Mouse (Mus musculus): ENCODE measurements around the gene Hspg2. TPM values are rescaled to one million over a fixed set of nuclear protein-coding genes. Genes with fewer than 3 reads are reported as not detected.

The Hspg2 gene
- polyA plus RNA-seq, 1 experiment from 2014 or later, result 15.3 TPM

DNA sequence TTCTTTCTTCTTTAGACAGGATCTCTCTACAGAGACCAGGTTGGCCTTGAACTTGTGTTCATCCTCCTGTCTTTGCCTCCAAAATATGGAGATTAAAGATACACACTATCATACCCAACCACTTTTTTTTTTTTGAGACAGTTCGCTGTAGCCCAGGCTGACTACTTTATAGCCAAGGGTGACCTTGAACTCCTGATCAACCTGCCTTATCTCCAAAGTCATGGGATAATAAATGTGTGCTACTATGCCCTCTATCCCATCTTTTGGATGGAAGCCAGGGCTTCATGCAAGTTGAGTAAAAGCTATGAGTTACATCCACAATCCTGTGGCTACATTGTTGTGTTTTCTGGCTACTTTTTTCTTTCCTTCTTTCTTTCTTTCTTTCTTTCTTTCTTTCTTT lies 56.9 kb downstream of the Hspg2 start:
- Histone ChIP-seq H3K4me3 (no peak overlapping the region), H3K27me3 (ENCODE audit: low read depth, poor library complexity, severe bottlenecking) (no peaks in the 10 kb centered on the region), H3K36me3 (peaks cover 84% of the 10 kb centered on the region), H3K27ac (replicated peaks) (no peak overlapping the region), H3K4me1 (no peaks in the 10 kb centered on the region; the same call in 1 of the 2 replicates), H3K9me3 (replicated peaks) (no peaks in the 10 kb centered on the region)
- no peak for DNase-seq (ENCODE audit: low spot score)
- WGBS, result 98% methylated on average over 1 of the region's 1 CpGs

DNA sequence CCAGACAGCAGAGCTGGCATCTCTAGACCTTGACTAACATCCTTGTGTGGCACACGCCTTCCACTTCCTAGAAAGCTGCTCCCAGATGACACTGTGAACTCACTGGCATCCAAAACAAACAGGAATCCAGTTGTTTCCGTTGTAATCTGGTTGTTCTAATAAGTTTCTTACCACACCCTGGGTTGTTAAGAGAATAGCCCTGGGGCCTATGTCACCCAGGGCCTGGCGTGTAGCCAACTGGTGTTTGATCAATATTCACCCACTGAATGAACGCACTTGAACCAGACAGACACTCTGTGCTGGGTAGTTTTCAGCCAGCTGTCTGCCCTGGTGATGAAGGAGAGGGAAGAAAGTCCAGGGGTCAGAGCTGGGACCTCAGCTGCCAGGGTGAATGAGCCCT lies 58.8 kb downstream of the Hspg2 start:
- WGBS, result 85% methylated on average over 4 of the region's 4 CpGs
- no peak for DNase-seq (ENCODE audit: low spot score)
- Histone ChIP-seq H3K9me3 (replicated peaks) (no peaks in the 10 kb centered on the region), H3K27me3 (ENCODE audit: low read depth, poor library complexity, severe bottlenecking) (no peaks in the 10 kb centered on the region), H3K27ac (replicated peaks) (no peak overlapping the region), H3K36me3 (peaks cover 75% of the 10 kb centered on the region), H3K4me3 (no peak overlapping the region), H3K4me1 (no peaks in the 10 kb centered on the region)

DNA sequence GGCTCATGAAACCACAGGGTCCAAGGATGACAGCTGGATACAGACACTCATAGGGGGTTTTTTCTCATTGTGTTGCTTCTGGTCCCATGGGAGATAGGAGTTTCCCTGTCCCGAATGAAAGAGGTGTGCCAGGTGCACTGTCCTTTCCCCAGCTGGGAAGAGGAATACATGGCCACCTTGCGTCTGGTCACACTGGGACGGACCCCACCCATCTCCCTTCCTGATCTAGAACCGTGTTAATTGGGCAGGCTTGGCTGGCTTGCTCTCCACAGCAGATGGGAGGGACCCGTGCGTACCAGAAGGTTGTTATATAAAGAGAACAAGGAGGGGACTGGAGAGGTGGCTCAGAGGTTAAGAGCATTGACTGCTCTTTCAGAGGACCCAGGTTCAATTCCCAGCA lies 59.3 kb downstream of the Hspg2 start:
- peaks cover 72% of the 10 kb centered on the region for H3K36me3 ChIP-seq
- H3K9me3 ChIP-seq (replicated peaks), result no peaks in the 10 kb centered on the region
- 91% methylated on average over 6 of the region's 6 CpGs for WGBS
- DNase-seq (ENCODE audit: low spot score), result no peak
- H3K4me1 ChIP-seq, result no peaks in the 10 kb centered on the region
- H3K4me3 ChIP-seq, result no peak overlapping the region
- no peak overlapping the region for H3K27ac ChIP-seq (replicated peaks)
- H3K27me3 ChIP-seq (ENCODE audit: low read depth, poor library complexity, severe bottlenecking), result no peaks in the 10 kb centered on the region

DNA sequence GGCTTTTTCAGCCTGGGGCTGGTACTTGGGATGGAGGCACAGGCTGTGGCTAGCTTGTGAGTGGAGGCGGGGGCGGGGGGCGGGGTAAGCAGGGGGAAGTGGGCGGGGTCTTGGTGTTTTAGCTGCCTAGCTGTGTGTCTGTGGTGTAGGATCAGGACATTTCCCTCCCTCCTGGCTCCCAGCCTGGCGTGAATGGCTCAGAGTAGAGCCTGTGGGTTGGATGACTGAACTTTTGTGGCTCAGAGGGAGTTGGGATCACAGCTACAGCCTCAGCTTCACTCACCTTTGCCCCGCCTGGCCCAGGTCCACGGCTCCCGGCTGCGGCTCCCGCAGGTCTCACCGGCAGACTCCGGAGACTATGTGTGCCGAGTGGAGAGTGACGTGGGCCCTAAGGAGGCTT lies 71.8 kb downstream of the Hspg2 start:
- Histone ChIP-seq H3K36me3 (peaks cover 93% of the 10 kb centered on the region), H3K27me3 (ENCODE audit: low read depth, poor library complexity, severe bottlenecking) (no peaks in the 10 kb centered on the region)

DNA sequence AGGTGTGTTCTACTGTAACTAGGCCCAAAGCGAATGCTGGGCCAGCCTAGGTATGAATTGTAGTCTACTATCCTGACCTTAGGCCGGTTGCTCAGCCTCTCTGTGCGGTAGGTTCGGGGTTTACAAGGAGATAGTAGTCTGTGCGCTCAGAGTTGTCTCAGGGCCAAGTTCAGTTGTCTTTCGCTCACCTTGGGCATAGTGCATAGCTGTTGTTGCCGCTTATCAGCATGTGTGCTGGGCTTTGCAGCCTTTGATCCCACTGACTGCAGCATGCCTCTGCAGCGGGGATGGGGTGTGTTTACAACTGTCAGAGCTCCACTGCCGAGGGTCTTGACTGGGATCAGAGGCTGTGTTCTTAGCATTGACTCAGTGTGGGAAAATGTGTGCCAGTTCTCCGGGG lies 74.4 kb downstream of the Hspg2 start:
- peaks cover 98% of the 10 kb centered on the region for H3K36me3 ChIP-seq
- H3K4me1 ChIP-seq, result no peaks in the 10 kb centered on the region
- H3K27me3 ChIP-seq (ENCODE audit: low read depth, poor library complexity, severe bottlenecking), result no peaks in the 10 kb centered on the region
- 94% methylated on average over 10 of the region's 10 CpGs for WGBS
- no peak for DNase-seq (ENCODE audit: low spot score)
- no peak overlapping the region for H3K27ac ChIP-seq (replicated peaks)
- H3K9me3 ChIP-seq (replicated peaks), result no peaks in the 10 kb centered on the region
- H3K4me3 ChIP-seq, result no peak overlapping the region

More for the DNA sequence above, 71.8 kb downstream of the Hspg2 start:
- no peak for DNase-seq (ENCODE audit: low spot score)
- Histone ChIP-seq H3K27ac (replicated peaks) (no peak overlapping the region), H3K9me3 (replicated peaks) (no peaks in the 10 kb centered on the region), H3K4me3 (no peak overlapping the region), H3K4me1 (no peaks in the 10 kb centered on the region)
- WGBS, result 75% methylated on average over 14 of the region's 14 CpGs

DNA sequence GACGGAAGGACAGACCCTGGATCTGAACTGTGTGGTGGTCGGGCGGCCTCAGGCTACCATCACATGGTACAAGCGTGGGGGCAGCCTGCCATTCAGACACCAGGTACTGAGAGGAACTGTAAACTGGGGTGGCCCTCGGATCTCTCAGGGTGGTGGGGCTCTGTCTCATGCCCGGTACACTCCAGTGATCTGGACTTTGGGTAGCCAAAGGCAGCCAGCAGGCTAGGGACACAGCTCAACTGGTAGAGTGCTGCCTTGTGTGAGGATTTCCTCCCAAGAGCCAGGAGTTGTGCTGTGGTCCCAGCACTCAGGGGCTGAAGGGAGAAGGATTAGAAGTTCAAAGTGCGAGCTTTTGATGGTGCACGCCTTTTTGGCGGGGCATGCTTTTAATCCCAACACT lies 77.0 kb downstream of the Hspg2 start:
- DNase-seq (ENCODE audit: low spot score), result no peak
- no peak overlapping the region for H3K4me3 ChIP-seq
- H3K36me3 ChIP-seq, result peaks cover 93% of the 10 kb centered on the region
- H3K27ac ChIP-seq (replicated peaks), result no peak overlapping the region
- H3K27me3 ChIP-seq (ENCODE audit: low read depth, poor library complexity, severe bottlenecking), result no peaks in the 10 kb centered on the region
- no peaks in the 10 kb centered on the region for H3K4me1 ChIP-seq
- H3K9me3 ChIP-seq (replicated peaks), result no peaks in the 10 kb centered on the region
- WGBS, result 90% methylated on average over 9 of the region's 9 CpGs

DNA sequence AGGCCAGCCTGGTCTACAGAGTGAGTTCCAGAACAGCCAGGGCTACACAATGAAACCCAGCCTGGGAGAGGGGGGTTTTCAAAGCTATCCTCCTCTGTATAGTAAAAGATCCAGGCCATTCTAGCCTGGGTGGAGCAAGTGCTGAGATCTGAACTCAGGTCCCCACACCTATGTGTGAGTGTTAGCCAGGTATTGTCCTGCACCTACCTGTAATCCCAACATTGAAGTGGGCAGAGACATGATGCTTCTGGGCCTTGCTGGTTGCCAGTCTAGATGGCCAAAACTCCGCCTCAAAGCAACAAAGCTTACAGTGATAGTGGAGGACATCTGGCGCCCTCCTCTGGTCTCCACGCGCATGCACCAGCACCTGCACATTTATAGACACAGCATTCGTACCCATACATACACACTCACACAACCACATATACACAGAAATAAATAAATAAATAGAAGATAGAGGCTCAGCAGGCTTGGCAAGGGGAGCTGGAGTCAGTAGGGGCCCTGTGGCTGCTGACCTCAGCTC lies 77.5 kb downstream of the Hspg2 start:
- Histone ChIP-seq H3K4me3 (no peak overlapping the region), H3K4me1 (no peaks in the 10 kb centered on the region), H3K9me3 (replicated peaks) (no peaks in the 10 kb centered on the region), H3K36me3 (peaks cover 94% of the 10 kb centered on the region), H3K27ac (replicated peaks) (no peak overlapping the region), H3K27me3 (ENCODE audit: low read depth, poor library complexity, severe bottlenecking) (no peaks in the 10 kb centered on the region)
- WGBS, result 65% methylated on average over 5 of the region's 5 CpGs
- DNase-seq (ENCODE audit: low spot score), result peak; percentile 39

DNA sequence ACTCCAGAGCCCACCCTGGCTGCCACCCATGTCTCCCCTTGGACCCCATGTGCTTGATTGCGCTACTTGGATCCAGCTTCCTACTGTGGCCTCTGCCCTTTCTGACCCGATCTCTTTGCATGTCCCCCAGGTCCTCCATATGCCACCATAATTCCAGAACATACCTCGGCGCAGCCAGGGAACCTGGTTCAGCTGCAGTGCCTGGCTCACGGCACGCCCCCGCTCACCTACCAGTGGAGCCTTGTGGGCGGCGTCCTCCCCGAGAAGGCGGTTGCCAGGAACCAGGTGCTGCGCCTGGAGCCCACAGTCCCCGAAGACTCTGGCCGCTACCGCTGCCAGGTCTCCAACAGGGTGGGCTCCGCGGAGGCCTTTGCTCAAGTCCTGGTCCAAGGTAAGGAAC lies 84.9 kb downstream of the Hspg2 start:
- no peaks in the 10 kb centered on the region for H3K27me3 ChIP-seq (ENCODE audit: low read depth, poor library complexity, severe bottlenecking)
- DNase-seq (ENCODE audit: low spot score), result no peak
- H3K4me3 ChIP-seq, result no peak overlapping the region
- WGBS, result 95% methylated on average over 17 of the region's 17 CpGs
- no peaks in the 10 kb centered on the region for H3K4me1 ChIP-seq
- no peaks in the 10 kb centered on the region for H3K9me3 ChIP-seq (replicated peaks)
- H3K27ac ChIP-seq (replicated peaks), result no peak overlapping the region
- H3K36me3 ChIP-seq, result peaks cover 86% of the 10 kb centered on the region

DNA sequence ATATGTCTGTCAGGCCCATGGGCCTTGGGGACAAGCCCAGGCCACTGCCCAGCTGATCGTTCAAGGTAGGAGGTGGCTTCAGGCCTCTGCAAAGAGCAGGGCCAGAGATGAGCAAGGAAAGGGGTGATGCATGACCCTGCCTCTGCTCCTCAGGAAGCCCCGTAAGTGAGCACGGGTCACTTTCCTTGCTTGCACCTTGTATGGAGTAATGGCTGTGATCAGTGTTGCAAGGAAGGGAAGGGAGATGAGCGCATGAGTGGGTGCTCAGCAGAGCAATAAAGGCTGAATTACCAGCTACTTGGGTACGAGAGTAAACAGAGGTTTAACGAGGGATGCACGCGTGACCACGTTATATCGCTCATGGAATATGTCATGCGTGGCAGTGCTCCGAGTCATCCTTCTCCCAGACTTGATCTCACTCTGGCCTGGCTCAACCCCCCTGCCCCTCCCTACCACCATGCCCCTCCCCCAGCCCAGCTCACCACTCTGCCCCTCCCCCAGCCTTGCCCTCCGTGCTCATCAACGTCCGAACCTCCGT lies 88.2 kb downstream of the Hspg2 start:
- Histone ChIP-seq H3K27ac (replicated peaks) (no peak overlapping the region), H3K36me3 (peaks cover 83% of the 10 kb centered on the region), H3K4me3 (no peak overlapping the region), H3K9me3 (replicated peaks) (no peaks in the 10 kb centered on the region), H3K27me3 (ENCODE audit: low read depth, poor library complexity, severe bottlenecking) (no peaks in the 10 kb centered on the region), H3K4me1 (no peaks in the 10 kb centered on the region)
- no peak for DNase-seq (ENCODE audit: low spot score)
- 90% methylated on average over 16 of the region's 16 CpGs for WGBS

DNA sequence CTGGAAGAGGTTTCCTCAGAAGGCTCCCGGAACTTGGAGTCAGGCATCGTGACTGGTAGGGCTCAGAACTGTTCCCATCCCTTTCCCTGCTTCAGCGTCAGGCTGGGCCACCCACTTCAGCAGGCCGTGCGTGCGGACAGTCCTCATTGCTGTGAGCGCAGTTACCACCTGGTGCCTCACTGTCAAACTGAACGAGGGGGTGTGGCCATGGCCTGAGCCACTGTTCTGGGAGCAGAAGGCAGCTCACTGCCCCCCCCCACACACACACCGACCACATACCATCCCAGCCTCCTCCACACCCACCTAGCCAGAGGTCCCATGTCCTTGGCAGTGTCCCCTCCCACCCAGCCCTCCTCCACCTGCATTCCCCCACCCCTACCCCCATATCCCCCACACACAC lies 101.3 kb downstream of the Hspg2 start:
- Histone ChIP-seq H3K36me3 (peaks cover 38% of the 10 kb centered on the region), H3K4me3 (no peak overlapping the region), H3K27ac (replicated peaks) (no peak overlapping the region), H3K27me3 (ENCODE audit: low read depth, poor library complexity, severe bottlenecking) (no peaks in the 10 kb centered on the region), H3K4me1 (no peaks in the 10 kb centered on the region), H3K9me3 (replicated peaks) (no peaks in the 10 kb centered on the region)
- 85% methylated on average over 9 of the region's 9 CpGs for WGBS
- no peak for DNase-seq (ENCODE audit: low spot score)

DNA sequence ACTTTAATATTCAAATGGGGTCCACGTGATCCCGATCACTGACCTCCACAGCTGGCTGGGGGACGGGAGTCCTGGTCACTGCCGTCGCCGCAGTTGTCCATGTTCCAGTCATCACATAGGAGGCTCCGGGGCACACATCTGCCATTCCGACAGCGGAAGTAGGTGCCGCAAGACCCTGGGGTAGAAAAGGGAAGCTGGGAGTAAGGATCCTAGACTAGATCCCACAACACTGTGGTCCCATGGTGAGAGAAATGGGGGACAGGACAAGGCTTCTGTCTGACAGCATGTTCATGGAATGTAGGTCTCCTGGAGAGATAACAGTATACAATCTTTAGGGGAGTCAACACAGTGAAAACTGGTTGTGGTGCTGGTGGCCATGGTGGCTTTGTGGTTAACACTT lies 105.9 kb downstream of the Hspg2 start, which contains the start of gene Ldlrad2:
Gene Ldlrad2, minus strand, starts transcription at position 101 of the 400 bp plus-strand sequence.
- DNase-seq (ENCODE audit: low spot score), result no peak
- WGBS, result 86% methylated on average over 10 of the region's 10 CpGs
- no peak within 1 kb of the TSS for H3K27ac ChIP-seq (replicated peaks)
- H3K36me3 ChIP-seq, result peaks cover 9% of the 10 kb centered on the region
- H3K27me3 ChIP-seq (ENCODE audit: low read depth, poor library complexity, severe bottlenecking), result peaks cover 22% of the 10 kb centered on the region
- no peak within 1 kb of the TSS for H3K4me3 ChIP-seq
- peaks cover 7% of the 10 kb centered on the region for H3K4me1 ChIP-seq
- no peaks in the 10 kb centered on the region for H3K9me3 ChIP-seq (replicated peaks)

DNA sequence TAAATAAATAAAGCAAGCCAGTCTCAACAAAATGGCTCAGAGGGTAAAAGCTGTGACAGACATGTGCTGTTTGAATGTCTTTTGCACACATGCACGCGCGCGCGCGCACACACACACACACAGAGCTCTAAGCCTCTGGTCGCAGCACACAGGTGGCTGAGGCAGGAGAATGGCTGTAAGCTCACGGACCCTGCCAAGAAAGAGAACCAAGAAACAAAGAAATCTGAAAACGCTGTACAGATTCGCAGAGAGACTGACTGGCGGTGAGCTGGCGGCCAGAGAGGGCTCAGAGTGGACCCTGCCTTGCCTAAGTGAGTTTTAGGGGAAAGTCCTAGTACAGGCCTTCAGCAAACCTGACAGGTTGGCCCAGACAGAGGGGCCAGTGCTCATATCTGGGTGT lies 108.9 kb downstream of the Hspg2 start:
- DNase-seq (ENCODE audit: low spot score), result no peak
- Histone ChIP-seq H3K4me3 (no peak overlapping the region), H3K9me3 (replicated peaks) (no peaks in the 10 kb centered on the region), H3K36me3 (no peaks in the 10 kb centered on the region), H3K4me1 (peaks cover 18% of the 10 kb centered on the region), H3K27me3 (ENCODE audit: low read depth, poor library complexity, severe bottlenecking) (peaks cover 39% of the 10 kb centered on the region), H3K27ac (replicated peaks) (no peak overlapping the region)
- 98% methylated on average over 12 of the region's 12 CpGs for WGBS

DNA sequence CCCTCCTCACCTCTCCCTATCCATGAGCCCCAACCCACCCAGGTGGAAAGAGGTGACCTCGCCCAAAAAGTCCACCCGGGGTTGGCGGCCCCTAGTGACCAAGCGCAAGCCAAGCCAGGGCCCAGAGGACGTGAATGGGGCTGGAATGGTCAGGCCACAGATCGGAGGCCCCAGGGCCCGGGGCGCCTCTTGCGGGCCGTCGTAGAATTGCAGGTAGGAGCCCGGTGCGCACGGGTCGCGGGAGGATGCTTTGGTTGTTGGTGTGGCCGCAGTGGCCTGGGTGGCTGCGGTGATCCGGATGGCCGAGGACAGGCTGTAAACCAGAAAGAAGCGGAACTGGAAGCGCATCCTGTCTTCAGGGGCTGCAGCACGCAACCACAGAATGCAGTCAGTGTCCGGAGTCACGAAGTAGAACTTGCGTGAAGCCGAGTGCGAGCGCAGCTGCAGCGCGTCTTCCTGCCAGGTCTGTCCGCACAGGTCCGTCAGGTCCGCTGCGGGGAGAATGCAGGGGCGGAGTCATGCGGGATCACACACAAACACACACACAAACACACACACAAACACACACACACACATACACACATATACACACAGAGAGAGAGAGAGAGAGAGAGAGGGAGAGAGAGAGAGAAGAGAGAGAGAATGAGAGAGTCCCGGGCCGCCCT lies 109.7 kb downstream of the Hspg2 start:
- no peaks in the 10 kb centered on the region for H3K9me3 ChIP-seq (replicated peaks)
- no peaks in the 10 kb centered on the region for H3K36me3 ChIP-seq
- H3K27me3 ChIP-seq (ENCODE audit: low read depth, poor library complexity, severe bottlenecking), result peaks cover 39% of the 10 kb centered on the region
- no peak overlapping the region for H3K27ac ChIP-seq (replicated peaks)
- peak overlapping the region; percentile 54 for H3K4me3 ChIP-seq
- WGBS, result 4% methylated on average over 39 of the region's 39 CpGs
- H3K4me1 ChIP-seq, result peaks cover 18% of the 10 kb centered on the region
- peak; percentile 82 for DNase-seq (ENCODE audit: low spot score)
